Mouse (Mus musculus): ENCODE results near the gene Barhl2. TPM values are rescaled to one million over a fixed set of nuclear protein-coding genes. Genes with fewer than 3 reads are reported as not detected.

Barhl2 gene
- polyA plus RNA-seq, 1 experiment from 2014 or later, result 7.9 TPM

DNA sequence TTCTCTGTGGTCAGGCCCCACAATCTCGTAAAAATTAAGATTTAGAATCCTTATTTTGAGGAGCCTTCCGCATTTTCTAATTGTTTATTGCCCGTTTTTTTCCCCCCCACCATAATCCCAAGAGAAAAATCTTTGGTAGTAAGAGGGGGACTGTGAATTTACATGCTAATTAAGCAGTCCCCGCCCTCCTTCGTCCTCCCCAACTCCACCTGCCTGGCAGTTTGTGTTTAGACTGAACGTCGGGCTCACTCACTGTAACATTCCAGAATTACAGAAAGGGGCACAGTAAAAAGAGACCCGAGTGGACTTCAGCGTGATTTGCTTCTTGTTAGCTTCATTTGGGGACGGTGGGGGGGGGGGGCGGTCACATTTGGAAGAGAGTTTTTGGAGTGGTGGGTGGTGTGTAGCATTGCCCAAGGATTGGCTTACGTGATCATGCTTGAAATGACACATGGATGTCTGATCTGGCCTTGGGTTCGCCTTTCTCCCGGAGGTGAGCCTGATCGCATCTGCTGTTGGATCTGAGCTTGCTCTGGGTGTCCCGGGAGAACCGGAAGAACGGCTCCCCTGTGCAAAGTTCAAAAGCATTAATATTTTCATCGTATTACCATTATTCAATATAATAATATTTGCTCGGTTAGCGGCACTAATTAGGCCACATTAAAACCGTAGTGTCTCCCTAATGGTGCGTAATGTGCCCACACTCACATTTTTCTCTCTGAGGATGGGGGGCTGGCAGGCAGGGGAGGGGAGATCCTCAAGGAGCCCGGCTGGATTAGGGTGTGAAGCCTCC lies 6.6 kb upstream of the Barhl2 start:
- Histone ChIP-seq H3K4me2 (ENCODE audit: low read depth, low read length, severe bottlenecking) (peak overlapping the region; percentile 43; the same call in 1 of the 2 replicates), H3K9ac (ENCODE audit: low read length) (no peak overlapping the region), H3K4me3 (ENCODE audit: low read depth, low read length) (peak overlapping the region; percentile 16; the same call in 1 of the 2 replicates), H3K27ac (ENCODE audit: low read depth, low read length) (no peak overlapping the region), H3K27me3 (ENCODE audit: control insufficient read depth, insufficient read depth, low read length) (peaks cover 84% of the 10 kb centered on the region), H3K36me3 (ENCODE audit: control insufficient read depth, insufficient read depth, low read length) (no peaks in the 10 kb centered on the region), H3K4me1 (replicated peaks; ENCODE audit: control insufficient read depth, insufficient read depth, low read length) (peaks cover 24% of the 10 kb centered on the region), H3K9me3 (ENCODE audit: control insufficient read depth, low read length) (no peaks in the 10 kb centered on the region)
- DNase-seq (ENCODE audit: low spot score) (peak; percentile 54), ATAC-seq (replicated peaks; ENCODE audit: low FRiP score) (no peak)
- under 1% methylated on average over 24 of the region's 24 CpGs for WGBS

GRCm38 (mm10) chr5:106463661-106464191 lies 5.8 kb upstream of the Barhl2 start:
- WGBS, result under 1% methylated on average over 25 of the region's 25 CpGs
- peak; percentile 45; the same call in 1 of the 2 replicates for ATAC-seq (replicated peaks; ENCODE audit: low FRiP score)
- H3K4me3 ChIP-seq (ENCODE audit: low read depth, low read length), result peak overlapping the region; percentile 16
- 0 out of 2 replicates have a peak overlapping the region, but pooled peaks have one; percentile 18 for H3K27ac ChIP-seq (ENCODE audit: low read depth, low read length)
- DNase-seq (ENCODE audit: low spot score), result peak; percentile 87
- H3K9ac ChIP-seq (ENCODE audit: low read length), result peak overlapping the region; percentile 14; the same call in 1 of the 2 replicates
- H3K4me2 ChIP-seq (ENCODE audit: low read depth, low read length, severe bottlenecking), result peak overlapping the region; percentile 43
- H3K4me1 ChIP-seq (replicated peaks; ENCODE audit: control insufficient read depth, insufficient read depth, low read length), result peaks cover 26% of the 10 kb centered on the region
- H3K27me3 ChIP-seq (ENCODE audit: control insufficient read depth, insufficient read depth, low read length), result peaks cover 84% of the 10 kb centered on the region
- no peaks in the 10 kb centered on the region for H3K36me3 ChIP-seq (ENCODE audit: control insufficient read depth, insufficient read depth, low read length)
- H3K9me3 ChIP-seq (ENCODE audit: control insufficient read depth, low read length), result no peaks in the 10 kb centered on the region

DNA sequence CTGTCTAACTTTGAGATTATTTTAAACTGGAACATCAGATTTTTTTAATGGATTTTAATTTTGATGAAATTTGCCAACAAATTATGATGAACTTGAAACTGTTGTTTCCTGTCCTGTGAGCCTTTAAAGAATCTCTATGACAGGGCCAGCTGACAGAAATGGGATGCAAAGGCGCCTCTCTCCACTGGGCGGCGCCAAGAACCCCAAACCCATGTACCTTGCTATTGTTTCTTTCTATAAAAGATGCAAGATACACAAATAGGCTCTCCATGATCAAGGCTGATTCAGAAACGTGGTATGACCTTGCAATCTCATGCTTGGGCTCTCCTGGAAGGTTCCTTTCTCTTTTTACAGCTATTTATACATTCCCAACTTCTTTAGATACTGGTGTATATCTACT lies 3.9 kb upstream of the Barhl2 start:
- H3K4me2 ChIP-seq (ENCODE audit: low read depth, low read length, severe bottlenecking), result no peak overlapping the region
- H3K9me3 ChIP-seq (ENCODE audit: control insufficient read depth, low read length), result no peaks in the 10 kb centered on the region
- H3K27ac ChIP-seq (ENCODE audit: low read depth, low read length), result no peak overlapping the region
- H3K36me3 ChIP-seq (ENCODE audit: control insufficient read depth, insufficient read depth, low read length), result no peaks in the 10 kb centered on the region
- peaks cover 86% of the 10 kb centered on the region for H3K27me3 ChIP-seq (ENCODE audit: control insufficient read depth, insufficient read depth, low read length)
- peak; percentile 75 for DNase-seq (ENCODE audit: low spot score)
- no peak overlapping the region for H3K4me3 ChIP-seq (ENCODE audit: low read depth, low read length)
- peaks cover 32% of the 10 kb centered on the region; the same call in 1 of the 2 replicates for H3K4me1 ChIP-seq (replicated peaks; ENCODE audit: control insufficient read depth, insufficient read depth, low read length)
- no peak for ATAC-seq (replicated peaks; ENCODE audit: low FRiP score)
- WGBS, result 0% methylated on average over 4 of the region's 4 CpGs
- no peak overlapping the region for H3K9ac ChIP-seq (ENCODE audit: low read length)

DNA sequence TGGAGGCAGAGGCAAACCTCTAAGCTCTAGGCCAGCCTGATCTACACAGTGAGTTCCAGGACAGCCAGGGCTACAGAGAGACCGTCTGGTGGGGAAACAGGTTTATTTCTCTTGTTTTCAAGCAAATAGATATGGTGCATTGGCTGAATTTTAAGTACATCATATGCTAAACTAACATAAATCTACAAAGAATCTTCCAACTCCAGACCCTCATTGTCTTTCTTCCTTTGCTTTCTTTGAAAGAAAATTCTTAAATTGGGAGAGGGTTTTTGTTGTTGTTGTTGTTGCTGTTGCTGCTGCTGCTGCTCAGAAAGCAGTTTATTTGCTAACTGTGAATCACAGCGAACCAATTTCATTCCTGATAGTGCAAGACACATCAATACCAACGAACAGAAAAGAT lies 3.5 kb upstream of the Barhl2 start:
- H3K9ac ChIP-seq (ENCODE audit: low read length), result no peak overlapping the region
- DNase-seq (ENCODE audit: low spot score), result peak; percentile 44
- H3K36me3 ChIP-seq (ENCODE audit: control insufficient read depth, insufficient read depth, low read length), result no peaks in the 10 kb centered on the region
- H3K9me3 ChIP-seq (ENCODE audit: control insufficient read depth, low read length), result no peaks in the 10 kb centered on the region
- H3K27ac ChIP-seq (ENCODE audit: low read depth, low read length), result no peak overlapping the region
- no peak for ATAC-seq (replicated peaks; ENCODE audit: low FRiP score)
- H3K4me3 ChIP-seq (ENCODE audit: low read depth, low read length), result no peak overlapping the region
- WGBS, result 2% methylated on average over 3 of the region's 3 CpGs
- H3K4me1 ChIP-seq (replicated peaks; ENCODE audit: control insufficient read depth, insufficient read depth, low read length), result peaks cover 30% of the 10 kb centered on the region; the same call in 1 of the 2 replicates
- H3K4me2 ChIP-seq (ENCODE audit: low read depth, low read length, severe bottlenecking), result no peak overlapping the region
- H3K27me3 ChIP-seq (ENCODE audit: control insufficient read depth, insufficient read depth, low read length), result peaks cover 83% of the 10 kb centered on the region

GRCm38 (mm10) chr5:106460535-106460934 lies 2.6 kb upstream of the Barhl2 start:
- Histone ChIP-seq H3K9ac (ENCODE audit: low read length) (no peak overlapping the region), H3K27ac (ENCODE audit: low read depth, low read length) (no peak overlapping the region), H3K36me3 (ENCODE audit: control insufficient read depth, insufficient read depth, low read length) (no peaks in the 10 kb centered on the region), H3K4me2 (ENCODE audit: low read depth, low read length, severe bottlenecking) (peak overlapping the region; percentile 25), H3K27me3 (ENCODE audit: control insufficient read depth, insufficient read depth, low read length) (peaks cover 85% of the 10 kb centered on the region), H3K4me1 (replicated peaks; ENCODE audit: control insufficient read depth, insufficient read depth, low read length) (peaks cover 26% of the 10 kb centered on the region; the same call in 1 of the 2 replicates), H3K9me3 (ENCODE audit: control insufficient read depth, low read length) (no peaks in the 10 kb centered on the region), H3K4me3 (ENCODE audit: low read depth, low read length) (peak overlapping the region; percentile 54; the same call in 1 of the 2 replicates)
- no peak for ATAC-seq (replicated peaks; ENCODE audit: low FRiP score)
- 1% methylated on average over 17 of the region's 17 CpGs for WGBS
- DNase-seq (ENCODE audit: low spot score), result no peak

GRCm38 (mm10) chr5:106460001-106460511 lies 2.1 kb upstream of the Barhl2 start:
- DNase-seq (ENCODE audit: low spot score) (peak; percentile 64), ATAC-seq (replicated peaks; ENCODE audit: low FRiP score) (no peak)
- peak overlapping the region; percentile 25; the same call in 1 of the 2 replicates for H3K4me2 ChIP-seq (ENCODE audit: low read depth, low read length, severe bottlenecking)
- H3K9ac ChIP-seq (ENCODE audit: low read length), result 0 out of 2 replicates have a peak overlapping the region, but pooled peaks have one; percentile 1
- H3K27ac ChIP-seq (ENCODE audit: low read depth, low read length), result no peak overlapping the region
- H3K4me3 ChIP-seq (ENCODE audit: low read depth, low read length), result peak overlapping the region; percentile 54; the same call in 1 of the 2 replicates
- 0% methylated on average over 22 of the region's 22 CpGs for WGBS
- H3K9me3 ChIP-seq (ENCODE audit: control insufficient read depth, low read length), result no peaks in the 10 kb centered on the region
- H3K27me3 ChIP-seq (ENCODE audit: control insufficient read depth, insufficient read depth, low read length), result peaks cover 87% of the 10 kb centered on the region
- peaks cover 26% of the 10 kb centered on the region; the same call in 1 of the 2 replicates for H3K4me1 ChIP-seq (replicated peaks; ENCODE audit: control insufficient read depth, insufficient read depth, low read length)
- no peaks in the 10 kb centered on the region for H3K36me3 ChIP-seq (ENCODE audit: control insufficient read depth, insufficient read depth, low read length)

- no peaks in the 10 kb centered on the region for H3K36me3 ChIP-seq (ENCODE audit: control insufficient read depth, insufficient read depth, low read length)
- no peaks in the 10 kb centered on the region for H3K9me3 ChIP-seq (ENCODE audit: control insufficient read depth, low read length)
- peaks cover 88% of the 10 kb centered on the region for H3K27me3 ChIP-seq (ENCODE audit: control insufficient read depth, insufficient read depth, low read length)
- peak overlapping the region; percentile 94 for H3K4me2 ChIP-seq (ENCODE audit: low read depth, low read length, severe bottlenecking)
- peaks cover 24% of the 10 kb centered on the region; the same call in 1 of the 2 replicates for H3K4me1 ChIP-seq (replicated peaks; ENCODE audit: control insufficient read depth, insufficient read depth, low read length)
- no peak overlapping the region for H3K27ac ChIP-seq (ENCODE audit: low read depth, low read length)
- ATAC-seq (replicated peaks; ENCODE audit: low FRiP score) (no peak; the same call in 1 of the 2 replicates), DNase-seq (ENCODE audit: low spot score) (peak; percentile 74)
- WGBS, result under 1% methylated on average over 31 of the region's 31 CpGs
- H3K4me3 ChIP-seq (ENCODE audit: low read depth, low read length), result peak overlapping the region; percentile 54
- peak overlapping the region; percentile 59 for H3K9ac ChIP-seq (ENCODE audit: low read length)
Measured at GRCm38 (mm10) chr5:106459120-106459641, 1.2 kb upstream of the Barhl2 start.

DNA sequence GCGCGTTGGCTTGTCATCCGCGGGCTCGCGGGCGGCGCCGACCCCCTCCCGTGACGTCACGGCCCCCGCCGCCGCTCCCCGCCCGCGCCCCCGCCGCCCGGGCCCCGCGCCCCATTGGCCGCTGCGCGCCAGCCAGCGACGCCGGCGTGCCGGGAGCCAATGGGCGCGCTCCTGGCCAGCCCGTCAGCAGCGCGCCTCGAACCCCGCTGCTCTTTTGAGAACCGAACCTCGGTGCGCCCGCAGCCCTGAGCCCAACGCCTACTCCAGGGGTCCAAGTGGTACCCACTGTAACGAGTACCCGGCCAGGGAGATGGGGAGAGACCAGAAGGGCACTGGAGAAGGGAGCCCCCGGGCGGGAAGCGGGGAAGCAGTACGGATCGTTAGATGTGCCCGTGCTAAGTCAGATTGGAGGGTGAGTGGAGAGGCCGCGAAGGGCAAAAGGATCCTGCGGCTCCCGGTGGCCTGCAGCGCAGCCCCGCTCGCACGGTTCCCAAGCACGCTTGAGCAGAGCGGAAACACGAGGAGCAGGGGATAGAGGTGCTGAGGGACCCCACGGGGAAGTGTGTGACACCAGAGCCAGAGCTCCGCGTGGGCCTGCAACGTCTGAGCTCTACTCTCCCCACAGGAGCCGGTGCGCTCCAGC lies 632 bp upstream of the Barhl2 start:
- DNase-seq (ENCODE audit: low spot score), result peak; percentile 86
- Histone ChIP-seq H3K36me3 (ENCODE audit: control insufficient read depth, insufficient read depth, low read length) (no peaks in the 10 kb centered on the region), H3K4me2 (ENCODE audit: low read depth, low read length, severe bottlenecking) (peak overlapping the region; percentile 94), H3K27ac (ENCODE audit: low read depth, low read length) (no peak overlapping the region), H3K9me3 (ENCODE audit: control insufficient read depth, low read length) (no peaks in the 10 kb centered on the region), H3K4me1 (replicated peaks; ENCODE audit: control insufficient read depth, insufficient read depth, low read length) (peaks cover 20% of the 10 kb centered on the region; the same call in 1 of the 2 replicates), H3K4me3 (ENCODE audit: low read depth, low read length) (peak overlapping the region; percentile 54), H3K9ac (ENCODE audit: low read length) (peak overlapping the region; percentile 59), H3K27me3 (ENCODE audit: control insufficient read depth, insufficient read depth, low read length) (peaks cover 88% of the 10 kb centered on the region)
- ATAC-seq (replicated peaks; ENCODE audit: low FRiP score), result peak; percentile 87
- WGBS, result under 1% methylated on average over 66 of the region's 68 CpGs
